Mouse (Mus musculus) brain, adult 2 months (tissue): Measurements from ENCODE around the gene Josd1.
"Not testable (repeated sequence)": the region's sequence is repeated elsewhere in the genome, so short reads cannot be mapped to it uniquely, and the experiment has no call there.

Experiments used
- DNase-seq: peaks from one replicate; pipeline ENCODE4 v3.0.0; 2011; ENCODE audit warnings: low read depth, low spot score

Josd1 gene

DNA sequence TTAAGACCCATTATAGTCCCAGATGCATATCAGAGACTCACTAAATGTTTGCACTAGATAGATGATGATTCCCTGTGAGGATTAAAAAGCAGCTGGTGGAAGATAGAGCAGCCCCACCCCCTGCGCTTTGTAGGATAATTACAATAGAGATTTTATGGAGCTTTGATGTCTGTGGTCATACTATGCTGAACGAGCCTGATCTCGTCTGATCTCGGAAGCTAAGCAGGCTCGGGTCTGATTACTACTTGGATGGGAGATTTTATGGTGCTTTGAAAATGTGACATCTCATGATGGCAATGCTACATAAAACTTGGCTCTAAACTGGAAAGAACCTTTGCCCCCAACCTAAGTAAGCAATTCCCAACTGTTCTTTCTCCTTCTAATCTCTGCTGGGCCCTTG lies 4.6 kb upstream of the Josd1 start:
- DNase-seq = no peak

DNA sequence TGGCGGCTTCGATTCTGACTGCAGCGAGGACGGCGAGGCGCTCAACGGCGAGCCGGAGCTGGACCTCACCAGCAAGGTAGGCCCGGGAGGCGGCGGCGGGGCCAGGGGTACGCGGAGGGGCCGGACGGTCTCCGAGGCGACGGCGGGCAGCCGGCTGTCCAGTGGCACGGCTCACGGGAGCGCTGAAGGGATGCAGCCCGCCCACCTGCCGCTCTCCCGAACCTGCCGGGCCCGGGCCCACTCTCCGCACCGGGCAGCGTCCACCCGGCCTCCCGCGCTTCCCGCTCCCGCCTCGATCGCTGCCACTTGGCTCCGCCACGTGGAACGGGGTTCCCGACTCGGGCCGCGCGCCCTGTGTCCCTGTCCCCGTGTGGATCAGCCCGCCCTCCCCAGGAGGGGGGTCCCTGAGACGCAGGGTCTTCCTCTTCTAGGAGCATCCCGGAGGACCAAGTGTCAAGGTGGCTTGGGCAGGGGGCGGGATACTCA lies 3.3 kb upstream of the Josd1 start:
- no peak for DNase-seq

DNA sequence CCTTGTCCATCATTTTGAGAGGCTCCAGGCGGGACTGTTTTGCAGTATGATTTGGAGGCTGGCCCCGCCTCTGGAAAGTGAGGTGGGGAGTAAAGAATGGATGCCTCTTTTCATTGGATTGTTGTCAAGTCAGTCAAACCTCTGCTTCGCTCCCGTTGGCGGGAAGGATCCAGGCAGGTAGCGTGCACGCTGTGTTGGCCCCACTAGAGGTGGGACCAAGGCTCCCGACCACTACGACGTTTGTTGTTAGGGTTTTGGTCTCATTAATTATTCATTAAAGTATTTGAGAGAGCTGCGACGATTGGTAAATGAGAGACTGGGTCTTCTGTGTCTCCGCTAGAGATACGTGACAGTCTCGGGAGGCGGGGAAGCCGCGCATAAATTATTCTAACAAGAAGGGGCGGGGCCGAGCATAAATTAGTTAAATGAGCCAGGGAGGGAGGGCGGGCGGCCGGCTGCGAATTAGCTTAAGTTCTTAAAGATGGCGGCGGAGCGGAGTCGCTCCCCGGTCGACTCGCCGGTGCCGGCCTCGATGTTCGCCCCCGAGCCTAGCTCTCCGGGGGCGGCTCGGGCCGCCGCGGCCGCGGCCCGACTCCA lies 2.8 kb upstream of the Josd1 start, which contains the start of gene Gtpbp1:
Gene Gtpbp1 (plus strand): TSS at position 420 of the 597 bp plus-strand sequence.
- peak; percentile 100 for DNase-seq

DNA sequence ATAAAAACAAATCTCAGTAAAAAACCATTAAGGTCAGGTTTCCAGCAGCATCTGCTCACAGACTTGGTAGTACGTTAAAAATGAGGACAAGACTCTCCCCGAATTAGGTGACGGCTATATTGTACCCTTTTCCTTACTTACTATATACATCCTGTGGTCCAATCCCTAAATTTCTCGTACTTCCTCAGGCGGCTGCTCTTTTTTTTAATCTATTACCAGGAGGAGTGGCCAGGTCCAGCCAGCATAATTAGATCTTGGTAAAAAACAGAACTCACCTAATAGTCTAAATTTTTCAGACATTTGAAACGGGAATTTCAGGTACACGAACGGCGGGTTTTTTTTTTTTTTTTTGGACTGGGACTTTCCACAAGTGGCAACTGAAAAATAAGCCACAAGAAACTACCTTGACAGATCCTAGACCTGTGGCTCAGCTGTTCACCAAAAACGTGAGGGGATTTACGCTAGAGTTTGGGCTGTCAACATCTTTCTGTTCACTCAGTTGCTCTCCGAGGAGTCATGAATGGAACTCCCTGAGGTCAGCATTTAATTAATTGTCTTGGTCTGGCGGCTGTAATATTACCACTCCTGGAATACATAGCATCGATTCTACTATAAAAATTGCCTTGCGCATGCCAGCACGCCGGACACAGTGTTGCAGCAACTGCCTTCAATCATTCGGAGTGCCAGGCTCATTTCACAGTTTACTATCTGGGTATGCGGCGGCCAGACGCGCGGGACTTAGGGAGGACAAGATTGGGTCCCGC lies 2.1 kb upstream of the Josd1 start:
- no peak for DNase-seq

DNA sequence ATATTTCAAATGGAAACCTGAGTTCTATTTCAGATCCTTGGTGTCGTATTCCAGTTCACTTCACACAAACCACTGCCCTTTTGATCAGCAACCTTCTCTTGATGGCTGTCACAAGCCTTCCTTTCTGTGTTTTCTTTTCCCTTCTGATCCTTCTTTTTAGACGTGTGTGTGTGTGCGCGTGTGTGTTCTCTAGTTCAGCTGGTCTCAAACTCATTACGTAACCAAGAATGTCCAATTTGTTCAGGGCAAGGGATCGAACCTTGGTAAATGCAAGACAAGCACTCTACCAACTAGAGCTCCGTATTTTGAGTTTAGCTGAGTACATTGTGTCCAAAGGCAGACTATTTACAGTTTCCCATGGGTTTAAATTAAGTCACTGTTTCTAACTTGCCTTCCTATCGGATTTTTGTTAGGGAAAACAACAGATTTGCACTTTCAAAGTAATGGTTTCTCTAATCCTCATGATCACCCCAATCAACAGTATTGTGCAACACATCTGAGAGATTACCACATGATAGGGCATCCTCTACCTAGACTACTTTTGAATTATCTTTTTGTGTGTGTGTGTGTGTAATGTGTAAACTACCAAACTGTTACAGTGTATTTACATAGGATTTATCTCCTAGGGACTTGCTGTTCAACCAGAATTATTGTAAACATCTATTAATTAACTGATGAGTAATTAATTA lies 693 bp upstream of the Josd1 start:
- no peak for DNase-seq

DNA sequence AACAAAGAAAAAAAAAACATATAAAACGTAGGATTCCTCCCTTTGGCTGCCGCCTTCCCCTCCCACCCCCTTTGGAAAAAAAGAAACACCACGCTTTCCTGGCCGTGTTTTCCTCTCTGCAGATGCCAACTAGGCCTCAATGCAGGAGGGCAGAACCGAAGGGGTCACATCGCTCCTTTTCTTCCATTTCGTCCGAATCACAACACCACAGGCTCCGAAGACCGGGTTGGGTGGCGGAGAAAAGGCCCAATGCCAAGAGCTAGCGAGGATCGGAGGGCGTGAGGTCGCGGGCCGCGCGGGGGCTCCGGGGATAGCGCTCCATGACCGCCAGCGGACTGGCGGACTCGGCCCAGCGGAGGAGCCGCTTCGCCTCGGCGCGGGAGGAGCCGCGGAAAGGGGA lies 544 bp downstream of the Josd1 start:
- DNase-seq = peak; percentile 58

DNA sequence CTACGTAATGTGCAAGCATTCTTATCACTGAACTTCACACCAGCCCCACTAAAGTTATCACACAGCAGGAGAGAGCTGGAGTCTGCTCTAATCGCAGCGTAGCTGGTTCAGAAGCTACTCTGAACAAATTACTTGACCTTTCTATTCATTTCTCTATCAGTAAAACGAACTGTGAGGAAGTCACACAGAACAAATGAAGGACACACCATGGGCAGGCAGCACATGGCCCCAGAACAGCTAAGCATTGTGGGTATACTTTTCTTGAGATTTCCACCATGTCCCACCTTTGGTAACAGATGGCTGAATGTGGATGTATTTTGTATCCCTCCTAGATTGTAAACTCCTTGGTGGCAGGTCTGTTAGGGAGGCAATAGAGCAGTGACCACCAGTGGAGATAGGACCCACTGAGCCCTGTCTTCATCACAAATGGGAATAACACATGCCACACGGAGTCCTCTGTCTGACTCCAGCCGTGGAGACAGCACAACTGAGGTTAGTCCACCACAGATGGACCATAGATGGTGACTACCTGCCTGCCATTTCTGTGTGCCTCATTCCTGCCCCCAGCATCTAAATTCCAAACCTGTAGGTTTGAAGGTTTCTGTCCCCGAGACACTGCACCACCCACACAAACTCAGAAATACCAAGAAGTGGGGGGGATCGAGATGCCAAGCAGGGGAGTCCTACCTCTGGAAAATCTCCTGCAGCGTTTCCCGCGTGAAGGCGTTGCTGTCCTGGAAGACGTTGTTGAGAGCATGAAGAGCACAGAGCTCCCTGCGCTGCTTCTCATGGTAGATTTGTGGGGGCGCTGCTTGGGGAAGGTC lies 1.5 kb downstream of the Josd1 start:
- peak; percentile 45 for DNase-seq

DNA sequence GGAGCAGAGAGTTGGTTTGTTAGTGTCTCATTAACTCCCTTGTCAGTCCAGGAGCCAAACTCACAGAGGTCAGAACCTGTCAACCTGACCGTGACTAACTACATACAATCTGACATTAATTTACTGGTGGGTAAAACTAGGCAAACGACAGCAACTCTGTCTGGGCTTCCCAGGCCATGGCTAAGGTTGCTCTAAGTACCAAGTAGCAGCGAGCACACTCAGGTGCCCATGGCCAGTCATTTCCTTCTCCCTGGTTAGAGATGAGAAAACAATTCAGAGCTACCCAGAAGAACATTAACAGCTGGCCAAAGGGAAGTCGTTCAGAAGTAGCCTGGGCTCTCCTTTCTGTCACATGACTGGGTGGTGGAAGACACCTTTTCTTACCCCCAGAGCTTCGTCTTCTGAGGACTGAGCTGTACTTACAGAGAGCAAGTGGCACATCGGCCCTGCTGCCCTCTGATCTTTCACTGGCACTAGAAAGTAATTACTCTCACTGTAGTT lies 2.5 kb downstream of the Josd1 start:
- no peak for DNase-seq

DNA sequence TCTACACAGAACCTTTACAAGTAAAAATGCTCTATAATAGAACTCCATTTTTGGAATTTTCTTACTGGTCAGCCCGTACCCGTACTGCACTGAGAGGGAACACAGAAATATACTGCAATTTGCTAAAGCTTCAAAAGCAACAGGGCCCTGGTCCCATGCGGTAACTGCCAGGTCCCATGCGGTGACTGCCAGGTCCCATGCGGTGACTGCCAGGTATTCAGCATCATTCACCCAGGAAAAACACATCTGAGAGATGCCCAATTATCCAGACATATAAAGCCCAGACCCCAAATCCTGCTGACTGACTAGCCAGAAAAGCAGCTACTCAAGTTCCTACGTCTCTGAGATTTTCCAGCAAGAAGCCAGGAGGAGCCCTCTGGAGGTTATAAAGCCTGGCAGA lies 3.1 kb downstream of the Josd1 start:
- no peak for DNase-seq

DNA sequence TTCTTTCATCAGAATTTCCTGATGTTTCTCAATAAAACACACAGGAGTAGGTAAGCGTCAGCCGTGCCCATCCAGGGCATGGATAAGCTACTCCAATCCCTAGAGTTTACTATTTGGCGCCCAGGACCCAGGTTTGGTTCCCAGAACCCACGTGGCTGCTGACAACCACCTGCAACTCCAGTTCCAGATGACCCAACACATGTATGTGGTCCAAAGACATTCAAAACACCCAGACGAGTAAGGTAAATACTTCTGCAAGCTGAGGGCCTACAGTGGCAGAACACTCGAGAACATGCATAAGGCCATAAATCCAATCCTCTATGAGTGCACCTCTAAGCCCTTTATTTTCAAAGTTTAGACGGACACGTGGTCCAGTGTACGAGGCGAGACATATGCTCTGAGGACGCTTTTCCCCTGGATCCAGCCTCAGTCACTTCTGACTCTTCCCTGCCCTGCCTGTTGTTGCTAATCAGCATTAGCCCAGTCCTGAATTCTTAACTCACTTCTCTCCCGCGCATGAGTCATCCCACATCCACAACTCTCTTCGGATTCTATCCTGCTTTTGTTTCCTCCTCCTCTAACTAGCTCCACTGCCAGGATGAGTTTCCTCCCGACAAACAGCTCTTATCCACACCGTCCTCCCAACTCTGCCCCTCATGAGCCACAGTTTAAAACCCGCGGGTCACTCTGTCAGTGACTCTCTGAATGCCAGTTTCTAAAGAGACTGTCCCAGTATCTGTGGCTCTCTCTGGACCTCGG lies 3.8 kb downstream of the Josd1 start:
- peak; percentile 83 for DNase-seq

DNA sequence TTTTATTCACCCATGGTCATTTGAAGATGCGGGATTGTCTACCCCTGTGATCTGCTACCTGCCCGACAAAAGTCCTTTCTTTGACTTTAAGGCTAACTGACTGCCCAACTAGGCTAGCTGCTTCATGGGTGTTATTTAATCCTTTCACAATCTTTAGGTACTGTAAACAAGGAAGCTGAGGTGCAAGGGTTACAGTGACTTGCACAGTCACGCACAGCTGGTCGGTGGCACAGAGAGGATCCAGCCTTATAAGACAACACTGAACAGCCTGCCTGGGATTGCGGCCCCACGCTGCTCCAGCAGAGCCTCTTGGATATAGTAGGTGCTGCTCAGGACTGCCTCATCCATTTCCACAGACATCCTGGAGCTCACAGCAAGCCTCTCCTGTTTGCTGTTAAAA lies 4.6 kb downstream of the Josd1 start:
- DNase-seq = no peak

DNA sequence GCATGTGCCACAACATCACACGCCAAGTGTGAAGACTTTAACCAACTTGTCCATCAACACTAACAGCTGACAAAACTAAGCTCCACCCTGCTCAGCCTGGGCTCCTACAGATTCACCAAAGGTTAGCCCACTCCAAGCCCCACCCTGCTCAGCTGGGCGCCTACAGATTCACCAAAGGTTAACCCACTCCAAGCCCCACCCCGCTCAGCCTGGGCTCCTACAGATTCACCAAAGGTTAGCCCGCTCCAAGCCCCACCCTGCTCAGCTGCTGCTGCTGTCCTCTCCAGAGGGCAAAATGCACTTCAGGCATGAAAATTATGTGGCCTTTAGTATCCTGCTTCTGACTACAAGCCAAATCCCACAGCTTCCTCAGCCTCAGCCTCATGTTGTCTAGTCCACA lies 5.7 kb downstream of the Josd1 start:
- DNase-seq = no peak

DNA sequence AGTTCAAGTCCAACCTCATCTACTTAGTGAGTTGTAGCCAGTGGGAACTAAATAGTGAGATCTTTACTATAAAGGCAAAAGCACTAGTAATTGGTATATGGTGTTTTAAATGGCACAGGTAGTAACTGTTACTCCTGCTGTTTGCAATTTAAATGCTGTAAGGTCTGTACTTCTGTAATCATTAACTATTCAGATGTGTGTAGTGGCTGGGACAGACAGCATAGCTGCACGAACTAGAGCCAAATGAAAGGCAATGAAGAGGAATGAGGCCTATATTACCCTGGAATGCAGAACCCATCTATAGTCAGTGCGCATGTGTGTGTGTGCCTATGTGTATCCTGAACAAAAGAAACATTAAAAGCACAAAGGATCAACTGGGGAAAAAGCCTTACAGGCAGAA lies 9.8 kb downstream of the Josd1 start:
- no peak for DNase-seq

DNA sequence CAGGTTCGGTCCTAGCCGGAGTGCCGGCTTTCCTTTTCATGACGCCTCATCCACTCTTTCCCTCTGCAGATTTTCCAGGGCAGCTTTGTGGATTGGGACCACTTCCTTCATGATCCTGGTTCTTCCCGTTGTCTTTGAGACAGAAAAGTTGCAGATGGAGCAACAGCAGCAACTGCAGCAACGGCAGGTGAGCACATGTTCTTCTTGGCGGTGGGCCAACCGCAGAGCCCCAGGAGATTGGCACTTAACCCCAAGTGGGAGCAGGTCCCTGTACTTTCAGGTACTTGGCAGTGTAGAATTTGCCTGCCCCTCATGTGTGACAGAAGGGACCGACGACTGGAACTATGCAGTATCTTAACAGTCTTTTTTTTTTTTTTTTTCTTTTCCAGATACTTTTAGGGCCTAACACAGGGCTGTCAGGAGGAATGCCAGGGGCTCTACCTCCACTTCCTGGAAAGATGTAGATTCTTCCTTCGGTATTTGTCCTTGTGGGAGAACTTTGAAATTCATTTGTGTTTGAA lies 15.8 kb downstream of the Josd1 start:
- DNase-seq = not testable (repeated sequence)

DNA sequence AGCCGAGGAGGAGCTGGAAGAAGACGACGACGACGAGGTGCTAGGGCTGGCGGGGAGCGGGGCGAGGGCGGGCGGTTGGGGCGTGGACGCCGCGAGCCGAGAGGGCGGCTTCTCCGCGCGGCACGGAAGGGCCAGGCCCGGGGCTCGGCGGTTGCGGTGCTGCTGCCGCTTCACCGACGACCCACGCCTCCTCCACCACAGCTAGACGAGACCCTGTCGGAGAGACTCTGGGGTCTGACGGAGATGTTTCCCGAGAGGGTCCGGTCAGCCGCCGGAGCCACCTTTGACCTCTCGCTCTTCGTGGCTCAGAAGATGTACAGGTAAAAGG lies 16.8 kb downstream of the Josd1 start:
- no peak for DNase-seq

DNA sequence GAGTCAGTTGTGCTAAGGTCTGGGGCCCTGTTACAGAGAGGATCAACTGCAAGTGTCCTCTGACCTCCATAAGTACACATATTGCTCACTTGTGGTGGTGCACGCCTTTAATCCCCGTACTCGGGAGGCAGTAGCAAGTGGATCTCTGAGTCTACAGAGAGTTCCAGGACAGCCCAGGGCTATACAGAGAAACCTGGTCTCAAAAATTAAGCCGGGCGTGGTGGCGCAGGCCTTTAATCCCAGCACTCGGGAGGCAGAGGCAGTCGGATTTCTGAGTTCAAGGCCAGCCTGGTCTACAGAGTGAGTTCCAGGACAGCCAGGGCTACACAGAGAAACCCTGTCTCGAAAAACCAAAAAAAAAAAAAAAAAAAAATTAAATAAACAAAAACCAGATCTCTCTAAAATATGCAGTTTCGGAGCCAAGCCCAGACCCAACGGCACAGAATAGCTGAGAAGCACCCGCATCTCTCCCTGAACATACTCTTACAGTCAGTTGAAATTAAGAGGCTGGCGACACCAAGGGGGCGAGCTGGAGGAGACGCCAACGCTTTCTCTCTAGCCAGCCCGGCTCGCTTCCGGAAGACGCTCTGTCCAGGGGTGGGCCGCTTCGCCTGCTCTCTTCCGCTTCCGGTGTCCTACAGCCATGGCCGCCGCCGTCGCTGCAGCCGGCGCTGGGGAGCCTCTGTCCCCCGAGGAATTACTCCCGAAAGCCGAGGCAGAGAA lies 17.3 kb downstream of the Josd1 start, which contains the start of gene Tomm22:
Gene Tomm22 (plus strand): TSS at position 613 of the 723 bp plus-strand sequence.
- DNase-seq = peak; percentile 98

DNA sequence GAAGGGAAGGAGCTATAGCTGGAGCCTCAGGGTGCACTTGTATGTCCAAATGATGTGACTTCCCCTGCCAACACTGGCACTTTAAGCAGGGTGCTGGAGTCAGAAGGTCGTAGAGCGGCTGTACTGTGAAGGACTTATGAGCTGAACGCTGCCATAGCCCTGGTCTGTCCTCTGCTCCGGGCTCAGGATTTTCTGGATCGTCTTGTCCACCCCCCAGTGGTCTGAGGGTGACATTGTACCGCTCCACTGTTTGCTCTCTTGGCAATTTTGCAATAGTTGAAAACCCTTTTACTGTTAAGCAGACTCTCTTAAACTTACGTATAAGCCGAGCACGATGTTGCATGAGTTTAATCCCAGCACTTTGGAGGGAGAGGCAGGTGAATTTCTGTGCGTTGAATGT lies 18.5 kb downstream of the Josd1 start:
- DNase-seq = no peak

DNA sequence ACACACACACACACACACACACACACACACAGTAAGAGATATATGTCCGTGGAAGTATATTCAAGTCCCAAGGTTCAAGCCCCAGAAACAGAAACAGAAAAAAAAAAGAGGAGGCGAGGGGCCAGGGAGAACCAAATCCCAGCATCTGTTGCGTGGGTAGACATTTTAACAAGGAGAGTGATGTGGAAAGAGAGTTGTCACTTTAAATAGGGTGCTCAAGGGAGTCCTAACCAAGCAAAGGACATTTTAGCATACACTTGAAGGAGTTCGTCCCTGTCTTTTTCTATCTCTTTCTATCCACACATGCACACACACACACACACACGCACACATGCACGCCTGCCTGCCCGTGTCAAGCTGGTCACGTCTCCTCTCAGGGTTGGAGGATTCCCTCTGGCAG lies 23.1 kb downstream of the Josd1 start:
- peak; percentile 82 for DNase-seq

DNA sequence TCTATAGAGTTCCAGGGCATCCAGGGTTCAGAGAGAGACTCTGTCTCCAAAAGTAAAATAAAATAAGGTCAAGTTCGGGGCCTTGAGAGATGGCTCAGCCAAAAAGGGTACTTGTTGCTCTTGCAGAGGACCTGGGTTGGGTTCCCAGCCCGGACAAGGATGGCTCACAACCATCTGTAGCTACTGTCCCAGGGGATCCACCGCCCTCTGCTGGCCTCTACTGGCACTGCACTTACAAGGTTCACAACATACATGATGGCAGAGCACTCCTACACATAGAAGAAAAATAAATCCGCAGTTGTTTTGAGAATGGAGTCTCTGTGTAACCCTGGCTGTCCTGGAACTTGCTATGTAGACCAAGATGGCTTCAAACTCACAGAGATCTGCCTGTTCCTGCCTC lies 25.9 kb downstream of the Josd1 start:
- no peak for DNase-seq
